Mouse (Mus musculus) stomach, postnatal 0 days (tissue): ENCODE measurements around the gene Pex12.
A peak's percentile ranks its signal among the peaks of the same experiment; 100 is the strongest.

Experiments
- CTCF ChIP-seq: IDR thresholded peaks from 2 replicates; pipeline ENCODE4 v1.5.1; 2016; ENCODE audit warnings: antibody characterized with exemption, low read depth, mild to moderate bottlenecking, moderate library complexity
- EP300 ChIP-seq: optimal IDR thresholded peaks from 2 replicates; pipeline ENCODE3; 2016; ENCODE audit warnings: antibody characterized with exemption

DNA sequence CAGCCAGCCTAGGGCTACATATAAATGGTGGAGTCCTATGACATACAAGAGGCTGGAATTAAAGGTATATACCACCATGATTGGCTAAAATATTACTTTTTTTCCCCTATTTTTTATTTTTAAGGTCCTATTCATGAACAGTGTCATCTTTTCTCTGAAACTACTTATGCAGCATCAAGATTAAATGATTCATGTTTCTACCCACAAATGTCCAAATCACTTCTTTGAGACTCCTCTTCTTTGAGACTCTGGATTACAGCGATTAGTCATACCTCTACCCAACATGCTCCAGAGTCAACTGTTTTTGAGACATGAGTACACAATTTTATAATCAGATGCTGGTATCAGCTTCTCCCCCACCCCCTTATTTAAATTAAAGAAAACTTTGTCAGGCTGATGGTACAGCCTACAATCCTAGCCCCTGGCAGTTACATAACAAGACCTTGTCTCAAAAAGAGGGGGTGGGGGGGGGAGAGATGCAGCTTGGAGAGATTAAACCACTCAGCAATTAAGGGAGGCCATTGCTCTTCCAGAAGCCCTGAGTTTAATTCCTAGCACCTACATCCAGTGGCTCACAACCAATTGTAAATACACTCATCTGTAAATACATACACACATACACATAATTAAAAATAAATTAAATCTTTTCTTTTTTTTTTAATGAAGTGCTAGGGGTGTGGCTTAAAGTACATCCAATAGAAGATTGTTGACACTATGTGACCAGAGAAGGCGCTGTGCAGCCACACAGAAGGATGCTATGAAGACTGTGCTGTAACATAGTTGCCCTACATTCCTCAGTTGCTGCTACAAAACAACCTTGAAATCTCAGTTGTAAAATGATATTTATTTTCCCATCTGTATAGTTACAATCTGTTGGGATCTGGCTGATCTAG, 30.2 kb downstream of the Pex12 start:
- TF ChIP-seq CTCF (peak; percentile 57), EP300 (no peak)
